Mouse (Mus musculus): ENCODE measurements around the gene Tsnaxip1. TPM values are rescaled to one million over a fixed set of nuclear protein-coding genes. Genes with fewer than 3 reads are reported as not detected.

Tsnaxip1 gene
- polyA plus RNA-seq, 1 experiment: 0.10 TPM

Other genes starting within 250 kb of the Tsnaxip1 start
- gene Ripor1, start 222.5 kb upstream of the Tsnaxip1 start, polyA plus RNA-seq (2012; fragmentation: generic; extraction: Trizol): 47.6 TPM
- gene Ctcf, start 191.2 kb upstream of the Tsnaxip1 start, polyA plus RNA-seq (2012; fragmentation: generic; extraction: Trizol): 17.6 TPM
- 0.47 TPM for gene Agrp, start 190.3 kb upstream of the Tsnaxip1 start, polyA plus RNA-seq (2012; fragmentation: generic; extraction: Trizol)
- gene Carmil2, start 141.5 kb upstream of the Tsnaxip1 start, polyA plus RNA-seq (2012; fragmentation: generic; extraction: Trizol): 0.23 TPM
- 20.4 TPM for gene Acd, start 126.6 kb upstream of the Tsnaxip1 start, polyA plus RNA-seq (2012; fragmentation: generic; extraction: Trizol)
- gene Pard6a, start 126.6 kb upstream of the Tsnaxip1 start, polyA plus RNA-seq (2012; fragmentation: generic; extraction: Trizol): 32.1 TPM
- 0.08 TPM for gene 4933405L10Rik, start 120.1 kb upstream of the Tsnaxip1 start, polyA plus RNA-seq (2012; fragmentation: generic; extraction: Trizol)
- gene Enkd1, start 119.5 kb upstream of the Tsnaxip1 start, polyA plus RNA-seq (2012; fragmentation: generic; extraction: Trizol): 21.6 TPM
- gene Gfod2, start 69.1 kb upstream of the Tsnaxip1 start, polyA plus RNA-seq (2012; fragmentation: generic; extraction: Trizol): 5.0 TPM
- 15.6 TPM for gene Ranbp10, start 381 bp upstream of the Tsnaxip1 start, polyA plus RNA-seq (2012; fragmentation: generic; extraction: Trizol)
- 20.4 TPM for gene Cenpt, start 25.5 kb downstream of the Tsnaxip1 start, polyA plus RNA-seq (2012; fragmentation: generic; extraction: Trizol)
- gene Thap11, start 27.4 kb downstream of the Tsnaxip1 start, polyA plus RNA-seq (2012; fragmentation: generic; extraction: Trizol): 49.0 TPM
- gene Nutf2, start 32.8 kb downstream of the Tsnaxip1 start, polyA plus RNA-seq (2012; fragmentation: generic; extraction: Trizol): 141 TPM
- gene Edc4, start 53.1 kb downstream of the Tsnaxip1 start, polyA plus RNA-seq (2012; fragmentation: generic; extraction: Trizol): 33.2 TPM
- 0.36 TPM for gene Nrn1l, start 65.8 kb downstream of the Tsnaxip1 start, polyA plus RNA-seq (2012; fragmentation: generic; extraction: Trizol)
- 16.1 TPM for gene Pskh1, start 72.7 kb downstream of the Tsnaxip1 start, polyA plus RNA-seq (2012; fragmentation: generic; extraction: Trizol)
- 0.14 TPM for gene Ctrl, start 106.1 kb downstream of the Tsnaxip1 start, polyA plus RNA-seq (2012; fragmentation: generic; extraction: Trizol)
- 60.0 TPM for gene Psmb10, start 110.7 kb downstream of the Tsnaxip1 start, polyA plus RNA-seq (2012; fragmentation: generic; extraction: Trizol)
- gene Lcat, start 115.7 kb downstream of the Tsnaxip1 start, polyA plus RNA-seq (2012; fragmentation: generic; extraction: Trizol): 1.1 TPM
- 95.7 TPM for gene Slc12a4, start 138.4 kb downstream of the Tsnaxip1 start, polyA plus RNA-seq (2012; fragmentation: generic; extraction: Trizol)
- not detected for gene Dpep3, start 151.7 kb downstream of the Tsnaxip1 start, polyA plus RNA-seq (2012; fragmentation: generic; extraction: Trizol)
- 30.4 TPM for gene Dus2, start 163.6 kb downstream of the Tsnaxip1 start, polyA plus RNA-seq (2012; fragmentation: generic; extraction: Trizol)
- not detected for gene Dpep2nb, start 178.2 kb downstream of the Tsnaxip1 start, polyA plus RNA-seq (2012; fragmentation: generic; extraction: Trizol)
- gene Ddx28, start 184.2 kb downstream of the Tsnaxip1 start, polyA plus RNA-seq (2012; fragmentation: generic; extraction: Trizol): 20.6 TPM
- 11.8 TPM for gene Nfatc3, start 231.1 kb downstream of the Tsnaxip1 start, polyA plus RNA-seq (2012; fragmentation: generic; extraction: Trizol)

Data from myocyte (in vitro differentiated cells).